Mouse (Mus musculus): ENCODE data around the gene Arid1b. TPM values are rescaled to one million over a fixed set of nuclear protein-coding genes. Genes with fewer than 3 reads are reported as not detected.
A peak's percentile ranks its signal among the peaks of the same experiment; 100 is the strongest.

Gene Arid1b
- polyA plus RNA-seq, 1 experiment from 2014 or later: 11.2 TPM

DNA sequence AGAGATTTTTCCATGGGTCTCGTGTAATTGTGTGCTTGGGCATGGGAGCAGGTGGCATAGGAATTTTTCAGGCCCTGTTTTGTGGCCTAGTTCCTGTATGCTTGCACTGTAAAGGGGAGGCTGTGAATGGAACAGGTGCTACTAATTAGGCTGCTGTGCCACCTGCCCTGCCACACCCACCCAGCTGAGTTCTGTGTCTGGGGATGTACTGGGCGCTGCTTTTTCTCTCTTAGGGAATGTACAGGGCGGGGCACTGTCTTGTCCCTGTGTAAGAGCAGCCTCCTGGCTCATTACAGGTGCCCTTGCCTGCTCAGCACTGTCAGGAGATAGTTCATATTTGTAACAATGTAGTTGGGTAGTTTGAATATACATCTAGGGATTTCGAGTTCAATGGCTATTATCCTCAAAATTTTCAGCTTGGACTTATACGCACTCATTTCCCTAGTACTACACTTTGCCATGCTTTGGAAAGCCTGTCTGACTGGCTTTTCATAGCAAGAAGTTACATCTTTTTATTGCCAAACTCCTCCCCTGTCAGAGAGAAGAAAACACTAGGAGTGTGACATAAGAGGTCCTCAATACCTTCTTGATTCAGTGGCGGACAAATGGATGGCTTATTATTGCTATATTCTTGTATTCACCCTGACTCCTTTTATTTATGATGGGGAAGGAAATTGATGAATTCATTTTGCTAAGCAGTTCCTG, 149.8 kb downstream of the Arid1b start:
- H3K9ac ChIP-seq: no peak overlapping the region
- no peak overlapping the region for H3K27ac ChIP-seq
- no peaks in the 10 kb centered on the region for H3K27me3 ChIP-seq (replicated peaks)
- no peak overlapping the region for H3K4me2 ChIP-seq
- peak; percentile 43; the same call in 1 of the 2 replicates for ATAC-seq (ENCODE audit: insufficient read depth, low FRiP score, low read depth)
- H3K36me3 ChIP-seq: no peaks in the 10 kb centered on the region
- H3K4me3 ChIP-seq (replicated peaks): no peak overlapping the region
- no peaks in the 10 kb centered on the region for H3K9me3 ChIP-seq
- 79% methylated on average over 6 of the region's 6 CpGs for WGBS
- peaks cover 5% of the 10 kb centered on the region; the same call in 1 of the 2 replicates for H3K4me1 ChIP-seq

DNA sequence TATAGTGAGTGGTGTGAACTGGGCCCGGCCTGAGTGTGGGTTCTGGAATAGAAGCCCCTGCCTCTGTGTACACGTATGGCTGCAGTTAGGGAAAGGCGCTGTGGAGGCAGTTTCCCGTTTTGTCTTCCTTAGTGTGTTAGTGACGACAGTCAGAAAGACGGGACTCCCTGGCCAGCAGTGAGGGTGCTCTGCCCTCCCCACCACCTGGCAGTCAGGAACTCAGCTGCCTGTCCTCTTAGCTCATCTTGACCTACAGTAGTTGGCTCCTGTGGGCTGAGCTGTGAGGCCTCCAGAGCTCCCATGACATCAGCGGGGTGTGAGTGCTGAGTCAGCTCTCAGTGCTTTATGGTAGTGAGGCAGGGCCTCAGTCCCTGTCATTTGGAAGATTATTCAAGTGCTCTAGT, 156.5 kb downstream of the Arid1b start:
- no peaks in the 10 kb centered on the region for H3K36me3 ChIP-seq
- H3K27ac ChIP-seq: no peak overlapping the region
- no peaks in the 10 kb centered on the region for H3K27me3 ChIP-seq (replicated peaks)
- H3K4me2 ChIP-seq: no peak overlapping the region
- no peaks in the 10 kb centered on the region for H3K9me3 ChIP-seq
- H3K4me3 ChIP-seq (replicated peaks): no peak overlapping the region
- 45% methylated on average over 7 of the region's 7 CpGs for WGBS
- no peak overlapping the region for H3K9ac ChIP-seq
- ATAC-seq (ENCODE audit: insufficient read depth, low FRiP score, low read depth): peak; percentile 71; the same call in 1 of the 2 replicates
- H3K4me1 ChIP-seq: peaks cover 16% of the 10 kb centered on the region; the same call in 1 of the 2 replicates

DNA sequence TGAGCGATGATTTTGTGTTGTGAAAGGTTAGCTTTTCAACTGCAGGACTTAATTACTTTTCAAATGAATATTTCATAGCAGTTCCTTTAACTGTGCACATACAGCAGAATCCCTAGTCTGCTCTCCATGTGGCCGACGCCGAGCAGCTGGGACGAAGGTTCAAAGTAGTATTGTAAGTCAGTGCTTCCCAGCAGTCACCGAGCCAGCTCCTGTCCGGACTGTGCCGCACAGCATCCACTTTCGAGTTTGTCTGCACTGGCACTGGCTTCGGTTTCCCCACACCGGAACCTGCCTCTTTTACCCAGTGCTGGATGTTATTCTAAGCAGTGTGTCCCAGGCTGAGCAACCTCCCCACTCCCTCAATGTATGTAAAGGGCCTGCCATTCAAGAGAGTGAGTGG, 157.7 kb downstream of the Arid1b start:
- Histone ChIP-seq H3K4me1 (peaks cover 16% of the 10 kb centered on the region; the same call in 1 of the 2 replicates), H3K4me3 (replicated peaks) (no peak overlapping the region), H3K27me3 (replicated peaks) (no peaks in the 10 kb centered on the region), H3K27ac (0 out of 2 replicates have a peak overlapping the region, but pooled peaks have one; percentile 12), H3K9me3 (no peaks in the 10 kb centered on the region), H3K36me3 (no peaks in the 10 kb centered on the region), H3K9ac (no peak overlapping the region), H3K4me2 (no peak overlapping the region)
- no peak for ATAC-seq (ENCODE audit: insufficient read depth, low FRiP score, low read depth)
- WGBS: 68% methylated on average over 11 of the region's 11 CpGs

DNA sequence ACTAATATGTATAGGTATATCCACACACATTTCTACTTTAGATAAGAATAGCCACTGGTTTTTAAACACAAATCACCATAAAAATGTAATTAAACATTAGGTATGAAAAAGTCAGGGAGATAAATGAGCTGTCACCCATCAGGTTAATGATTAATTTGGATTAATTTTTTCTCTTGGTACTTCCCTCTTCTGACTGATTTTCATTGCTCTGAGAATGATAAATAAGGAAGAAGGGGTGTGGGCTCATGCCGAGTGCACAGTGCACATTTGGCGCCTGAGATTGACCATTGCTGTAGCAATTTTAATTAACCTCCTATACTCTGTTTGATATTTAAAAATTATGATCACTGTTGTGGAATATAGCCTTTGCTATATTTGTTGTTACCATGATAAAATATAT, 159.3 kb downstream of the Arid1b start:
- no peak overlapping the region for H3K27ac ChIP-seq
- no peak overlapping the region for H3K9ac ChIP-seq
- H3K4me3 ChIP-seq (replicated peaks): no peak overlapping the region
- no peaks in the 10 kb centered on the region for H3K9me3 ChIP-seq
- peaks cover 19% of the 10 kb centered on the region; the same call in 1 of the 2 replicates for H3K4me1 ChIP-seq
- 54% methylated on average over 2 of the region's 2 CpGs for WGBS
- no peak for ATAC-seq (ENCODE audit: insufficient read depth, low FRiP score, low read depth)
- H3K36me3 ChIP-seq: no peaks in the 10 kb centered on the region
- H3K4me2 ChIP-seq: no peak overlapping the region
- no peaks in the 10 kb centered on the region for H3K27me3 ChIP-seq (replicated peaks)

DNA sequence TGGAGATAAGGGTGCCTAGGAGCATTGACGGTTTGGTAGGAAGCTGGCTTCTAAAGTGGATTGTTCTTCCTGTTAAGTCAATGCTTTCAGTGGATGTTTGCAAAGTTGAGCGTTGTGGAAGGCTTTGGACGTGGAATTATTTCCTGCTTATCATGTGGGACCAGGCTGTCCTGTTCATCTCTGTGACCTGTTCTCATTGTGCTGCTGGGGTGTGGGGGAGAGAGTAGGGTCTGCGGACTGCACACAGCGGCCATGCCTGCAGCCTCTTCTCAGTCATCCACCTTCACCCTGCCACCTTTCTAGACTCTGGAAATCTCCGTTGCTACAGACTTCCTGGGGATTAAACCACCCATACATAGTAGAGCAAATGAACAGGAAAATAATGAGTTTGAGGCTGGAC, 160.2 kb downstream of the Arid1b start:
- Histone ChIP-seq H3K9ac (no peak overlapping the region), H3K4me2 (no peak overlapping the region), H3K4me3 (replicated peaks) (no peak overlapping the region), H3K27me3 (replicated peaks) (no peaks in the 10 kb centered on the region), H3K36me3 (no peaks in the 10 kb centered on the region), H3K4me1 (peaks cover 19% of the 10 kb centered on the region; the same call in 1 of the 2 replicates), H3K9me3 (no peaks in the 10 kb centered on the region), H3K27ac (peak overlapping the region; percentile 48; the same call in 1 of the 2 replicates)
- no peak for ATAC-seq (ENCODE audit: insufficient read depth, low FRiP score, low read depth)
- 51% methylated on average over 6 of the region's 6 CpGs for WGBS

DNA sequence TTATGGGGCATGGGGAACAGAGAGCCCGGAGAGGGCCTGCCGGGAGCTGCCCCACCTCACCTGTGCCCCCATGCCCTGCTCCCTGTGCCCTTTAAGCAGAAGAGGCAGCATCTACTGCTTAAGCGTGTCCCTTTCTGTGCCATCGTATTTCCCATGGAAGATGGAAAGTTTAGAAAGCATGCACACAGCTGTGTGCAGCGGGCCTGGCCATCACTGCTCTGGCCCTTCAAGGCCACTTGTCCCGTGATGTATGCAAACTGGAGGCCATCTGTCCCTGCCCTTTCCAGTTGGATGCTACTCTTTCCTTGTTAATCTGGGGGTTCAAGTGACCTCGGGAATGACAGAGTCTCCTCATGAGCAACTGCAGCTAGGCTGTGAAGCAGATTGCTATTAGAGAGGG, 163.5 kb downstream of the Arid1b start:
- Histone ChIP-seq H3K9me3 (no peaks in the 10 kb centered on the region), H3K4me3 (replicated peaks) (no peak overlapping the region), H3K36me3 (no peaks in the 10 kb centered on the region), H3K9ac (no peak overlapping the region), H3K27ac (no peak overlapping the region), H3K4me1 (0 out of 2 replicates have a peak, but pooled peaks cover 10% of the 10 kb centered on the region), H3K27me3 (replicated peaks) (no peaks in the 10 kb centered on the region), H3K4me2 (no peak overlapping the region)
- WGBS: 77% methylated on average over 7 of the region's 7 CpGs
- no peak for ATAC-seq (ENCODE audit: insufficient read depth, low FRiP score, low read depth)

DNA sequence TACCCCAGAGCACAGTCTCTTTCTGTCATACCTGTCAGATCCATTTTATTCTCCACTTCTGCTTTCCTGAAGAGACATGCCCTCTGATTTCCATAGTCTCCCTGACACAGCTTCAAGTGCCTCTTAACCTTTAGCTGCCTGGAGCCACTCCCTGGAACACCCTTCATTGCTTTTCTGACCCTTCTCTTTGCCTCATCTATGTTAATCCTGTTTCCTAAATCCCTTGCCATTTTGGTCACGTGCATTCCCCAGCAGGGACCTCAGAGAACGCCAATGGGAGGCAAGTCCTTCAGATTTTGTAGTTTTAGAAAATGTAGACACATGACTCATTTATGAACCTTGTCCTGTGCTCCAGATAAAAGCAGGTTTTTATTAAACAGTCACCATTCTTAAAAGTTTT, 168.4 kb downstream of the Arid1b start:
- no peaks in the 10 kb centered on the region for H3K27me3 ChIP-seq (replicated peaks)
- no peak overlapping the region for H3K9ac ChIP-seq
- H3K36me3 ChIP-seq: no peaks in the 10 kb centered on the region
- H3K9me3 ChIP-seq: no peaks in the 10 kb centered on the region
- ATAC-seq (ENCODE audit: insufficient read depth, low FRiP score, low read depth): no peak
- 48% methylated on average over 2 of the region's 2 CpGs for WGBS
- H3K4me1 ChIP-seq: peaks cover 9% of the 10 kb centered on the region; the same call in 1 of the 2 replicates
- no peak overlapping the region; the same call in 1 of the 2 replicates for H3K27ac ChIP-seq
- H3K4me3 ChIP-seq (replicated peaks): no peak overlapping the region
- H3K4me2 ChIP-seq: no peak overlapping the region

DNA sequence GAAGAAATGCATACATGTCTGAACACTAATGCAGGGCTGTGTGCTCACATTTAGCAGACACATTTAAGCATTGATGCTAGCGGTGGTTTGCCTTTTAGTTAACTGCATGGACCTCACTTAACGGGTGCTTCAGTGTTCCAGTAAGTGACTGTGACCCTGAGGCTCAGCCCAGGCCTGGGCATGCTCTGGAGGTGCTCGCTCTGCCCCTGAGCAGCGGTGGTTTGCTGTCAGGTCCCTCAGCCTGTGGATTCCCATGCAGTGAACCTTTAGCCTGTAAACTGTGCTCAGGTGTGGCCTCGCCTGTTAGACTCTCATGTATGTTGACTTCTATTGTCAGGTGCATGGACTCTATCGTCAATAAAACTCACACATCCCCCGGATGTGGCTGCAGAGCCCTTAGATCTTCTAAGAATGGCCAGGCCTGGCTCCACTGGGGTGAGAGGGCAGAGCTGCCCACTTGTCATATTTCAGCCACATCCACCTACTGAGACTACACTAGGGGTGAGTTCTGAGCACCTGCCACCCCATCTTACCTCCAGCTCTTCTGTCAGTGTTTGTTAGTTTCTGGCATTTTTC, 169.2 kb downstream of the Arid1b start:
- H3K4me2 ChIP-seq: no peak overlapping the region
- no peak overlapping the region for H3K4me3 ChIP-seq (replicated peaks)
- 74% methylated on average over 7 of the region's 7 CpGs for WGBS
- H3K9me3 ChIP-seq: no peaks in the 10 kb centered on the region
- H3K36me3 ChIP-seq: no peaks in the 10 kb centered on the region
- no peaks in the 10 kb centered on the region for H3K27me3 ChIP-seq (replicated peaks)
- H3K9ac ChIP-seq: no peak overlapping the region
- peaks cover 7% of the 10 kb centered on the region; the same call in 1 of the 2 replicates for H3K4me1 ChIP-seq
- ATAC-seq (ENCODE audit: insufficient read depth, low FRiP score, low read depth): no peak
- H3K27ac ChIP-seq: peak overlapping the region; percentile 48

DNA sequence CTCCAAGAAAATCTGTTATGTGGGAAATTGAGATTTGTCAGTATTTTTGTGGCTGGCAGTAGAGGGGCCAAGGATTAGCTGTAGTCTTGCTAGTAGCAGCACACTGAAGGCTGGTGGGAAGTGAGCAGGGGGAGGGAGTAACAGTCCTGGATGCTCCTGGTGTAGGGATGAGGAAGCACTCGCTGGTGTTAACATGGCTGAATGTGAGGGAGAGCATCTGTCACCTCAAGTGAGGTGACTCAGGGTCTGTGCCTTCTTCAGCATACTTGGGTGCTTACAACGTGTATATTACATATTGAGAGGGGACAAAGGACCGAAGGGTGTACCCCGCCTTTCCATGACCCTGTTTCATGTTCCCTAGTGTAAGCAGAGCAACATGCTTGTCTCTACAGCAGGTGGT, 170.7 kb downstream of the Arid1b start:
- H3K27ac ChIP-seq: no peak overlapping the region
- no peaks in the 10 kb centered on the region for H3K9me3 ChIP-seq
- no peaks in the 10 kb centered on the region for H3K27me3 ChIP-seq (replicated peaks)
- H3K4me2 ChIP-seq: no peak overlapping the region
- peaks cover 10% of the 10 kb centered on the region for H3K4me1 ChIP-seq
- no peak overlapping the region for H3K9ac ChIP-seq
- no peaks in the 10 kb centered on the region for H3K36me3 ChIP-seq
- 84% methylated on average over 4 of the region's 4 CpGs for WGBS
- no peak for ATAC-seq (ENCODE audit: insufficient read depth, low FRiP score, low read depth)
- H3K4me3 ChIP-seq (replicated peaks): no peak overlapping the region

DNA sequence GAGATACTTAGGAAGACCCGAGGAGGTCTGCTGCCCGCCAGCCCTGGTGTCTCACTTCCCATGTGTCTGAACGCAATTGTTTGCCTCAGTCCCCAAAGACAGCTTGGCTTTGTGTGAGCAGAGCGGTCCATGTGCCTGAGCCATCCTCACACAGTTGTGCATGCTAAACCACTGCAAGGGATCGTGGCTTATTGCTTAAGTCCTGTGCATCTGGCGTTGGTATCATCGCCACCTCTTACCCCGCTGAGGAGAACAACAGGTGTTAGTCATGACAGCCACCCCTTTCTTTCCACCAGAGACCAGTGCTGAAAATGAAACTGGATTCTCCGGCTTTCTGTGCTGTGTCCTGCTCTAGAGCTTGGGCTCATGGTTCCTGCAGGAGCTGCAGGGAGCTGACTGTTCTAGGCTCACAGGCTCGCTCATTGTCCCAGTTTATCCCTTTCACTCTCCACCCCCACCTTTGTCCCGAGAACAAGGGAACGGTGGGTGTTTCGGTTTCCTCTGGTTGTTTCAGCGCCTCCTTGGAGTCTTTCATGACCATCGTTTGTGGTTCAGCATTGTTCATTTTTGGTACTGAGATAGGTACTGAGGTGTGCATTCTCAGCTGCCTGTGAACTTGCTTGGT, 171.2 kb downstream of the Arid1b start:
- Histone ChIP-seq H3K4me3 (replicated peaks) (no peak overlapping the region), H3K9ac (no peak overlapping the region), H3K36me3 (no peaks in the 10 kb centered on the region), H3K27me3 (replicated peaks) (no peaks in the 10 kb centered on the region), H3K9me3 (no peaks in the 10 kb centered on the region), H3K4me1 (peaks cover 11% of the 10 kb centered on the region), H3K4me2 (no peak overlapping the region), H3K27ac (no peak overlapping the region)
- 77% methylated on average over 15 of the region's 15 CpGs for WGBS
- peak; percentile 18; the same call in 1 of the 2 replicates for ATAC-seq (ENCODE audit: insufficient read depth, low FRiP score, low read depth)

DNA sequence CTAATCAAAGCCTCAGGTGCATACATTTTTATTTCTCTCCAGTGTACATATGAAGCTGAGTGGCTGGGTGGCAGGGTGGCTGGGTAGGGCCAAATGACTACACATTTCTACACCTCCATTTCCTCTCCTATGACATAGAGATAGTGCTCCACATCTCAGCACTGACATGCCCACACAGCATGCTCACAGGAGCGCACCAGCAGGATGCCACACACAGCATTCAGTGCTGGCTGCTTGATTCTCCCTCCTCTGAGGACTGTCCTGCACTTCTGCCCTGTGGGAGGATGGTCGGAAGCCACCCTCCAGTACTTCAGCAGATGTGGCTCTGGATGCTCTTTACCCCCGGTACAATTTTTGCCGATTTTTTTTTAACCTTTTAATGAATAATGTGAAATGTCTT, 172.0 kb downstream of the Arid1b start:
- no peak overlapping the region for H3K4me2 ChIP-seq
- no peak overlapping the region for H3K27ac ChIP-seq
- H3K27me3 ChIP-seq (replicated peaks): no peaks in the 10 kb centered on the region
- H3K4me3 ChIP-seq (replicated peaks): no peak overlapping the region
- whole genome bisulfite sequencing: 81% methylated on average over 4 of the region's 4 CpGs
- ATAC-seq (ENCODE audit: insufficient read depth, low FRiP score, low read depth): no peak
- H3K9ac ChIP-seq: no peak overlapping the region
- H3K36me3 ChIP-seq: no peaks in the 10 kb centered on the region
- no peaks in the 10 kb centered on the region for H3K9me3 ChIP-seq
- H3K4me1 ChIP-seq: peaks cover 11% of the 10 kb centered on the region

DNA sequence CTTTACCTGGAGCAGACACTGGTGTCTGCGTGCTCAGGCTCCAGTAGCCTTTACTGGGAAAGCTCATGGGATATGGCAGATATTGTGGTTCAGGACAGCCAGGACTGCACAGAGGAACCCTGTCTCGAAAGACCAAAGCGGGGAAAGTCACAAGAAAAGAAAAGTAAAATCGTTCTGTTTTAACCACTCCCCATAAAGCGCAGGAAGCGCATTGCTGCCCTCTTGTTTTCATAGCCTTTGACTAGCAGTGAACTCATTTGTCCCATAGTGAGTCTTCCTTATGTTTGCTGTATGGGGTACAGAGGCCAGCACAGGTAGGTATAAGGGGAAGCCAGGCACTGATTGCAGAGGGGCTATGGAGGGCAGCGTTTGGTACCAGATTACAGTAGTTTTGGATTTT, 173.9 kb downstream of the Arid1b start:
- Histone ChIP-seq H3K27me3 (replicated peaks) (no peaks in the 10 kb centered on the region), H3K27ac (no peak overlapping the region), H3K9me3 (no peaks in the 10 kb centered on the region), H3K36me3 (no peaks in the 10 kb centered on the region), H3K4me1 (peaks cover 17% of the 10 kb centered on the region), H3K4me3 (replicated peaks) (no peak overlapping the region), H3K4me2 (no peak overlapping the region), H3K9ac (no peak overlapping the region)
- 73% methylated on average over 7 of the region's 7 CpGs for WGBS
- ATAC-seq (ENCODE audit: insufficient read depth, low FRiP score, low read depth): no peak

Measured in stomach, embryonic 15.5 days (tissue).